Mouse (Mus musculus) heart, embryonic 11.5 days (tissue): Measurements from ENCODE around the gene Lbhd2. TPM values are rescaled to one million over a fixed set of nuclear protein-coding genes. Genes with fewer than 3 reads are reported as not detected.

ENCODE experiments used
- ATAC-seq: fragments of 200-750 bp; cut with Nextera tagmentation; replicated peaks from 2 replicates; pipeline ENCODE4 v1.8.0; 2017; ENCODE audit warnings: moderate library complexity; ENCODE audit not compliant: insufficient number of reproducible peaks, low FRiP score, low TSS enrichment
- H3K27ac ChIP-seq: fragments of 300-500 bp; sonication (generic); 2 replicates; pipeline ENCODE4 v1.5.1; 2014; ENCODE audit warnings: mild to moderate bottlenecking, low read depth, low read length
- H3K27me3 ChIP-seq: fragments of 300-500 bp; sonication (generic); 2 replicates; pipeline ENCODE4 v1.6.1; 2014; ENCODE audit warnings: mild to moderate bottlenecking, low read length, mixed read lengths; ENCODE audit not compliant: control insufficient read depth, insufficient read depth
- H3K36me3 ChIP-seq: fragments of 300-500 bp; sonication (generic); 2 replicates; pipeline ENCODE4 v1.6.1; 2014; ENCODE audit warnings: mild to moderate bottlenecking, low read length, moderate library complexity, mixed read lengths; ENCODE audit not compliant: control insufficient read depth, insufficient read depth
- H3K4me1 ChIP-seq: fragments of 300-500 bp; sonication (generic); 2 replicates; pipeline ENCODE4 v1.6.1; 2014; ENCODE audit warnings: low read length; ENCODE audit not compliant: control insufficient read depth, insufficient read depth
- H3K4me2 ChIP-seq: fragments of 300-500 bp; sonication (generic); 2 replicates; pipeline ENCODE4 v1.6.1; 2014; ENCODE audit warnings: mild to moderate bottlenecking, moderate library complexity
- H3K4me3 ChIP-seq: fragments of 300-500 bp; sonication (generic); 2 replicates; pipeline ENCODE4 v1.5.1; 2014; ENCODE audit warnings: low read depth, low read length
- H3K9ac ChIP-seq: fragments of 300-500 bp; sonication (generic); 2 replicates; pipeline ENCODE4 v1.6.1; 2014; ENCODE audit warnings: mild to moderate bottlenecking, low read depth, low read length, moderate library complexity
- H3K9me3 ChIP-seq: fragments of 300-500 bp; sonication (generic); replicated peaks from 2 replicates; pipeline ENCODE4 v1.6.1; 2016; ENCODE audit warnings: low read length; ENCODE audit not compliant: control insufficient read depth
- WGBS: fragments of 180-500 bp; shearing (Covaris S2); extraction: QIAGEN DNeasy Blood & Tissue Kit; methylation state at CpG from one replicate; pipeline ENCODE4 v1.1.7; 2014; ENCODE audit not compliant: insufficient replicate concordance; 5-methylcytosine and 5-hydroxymethylcytosine counted together
- polyA plus RNA-seq: library from polyadenylated mRNA; unstranded; fragments of >200 nt; fragmentation: Nextera tagmentation; extraction: Ambion mirVana; gene quantifications from 2 replicates; pipeline ENCODE4 v1.2.1, GENCODE M21; 2014

Gene Lbhd2
- polyA plus RNA-seq, 1 experiment from 2014 or later, result 0.50 TPM

DNA sequence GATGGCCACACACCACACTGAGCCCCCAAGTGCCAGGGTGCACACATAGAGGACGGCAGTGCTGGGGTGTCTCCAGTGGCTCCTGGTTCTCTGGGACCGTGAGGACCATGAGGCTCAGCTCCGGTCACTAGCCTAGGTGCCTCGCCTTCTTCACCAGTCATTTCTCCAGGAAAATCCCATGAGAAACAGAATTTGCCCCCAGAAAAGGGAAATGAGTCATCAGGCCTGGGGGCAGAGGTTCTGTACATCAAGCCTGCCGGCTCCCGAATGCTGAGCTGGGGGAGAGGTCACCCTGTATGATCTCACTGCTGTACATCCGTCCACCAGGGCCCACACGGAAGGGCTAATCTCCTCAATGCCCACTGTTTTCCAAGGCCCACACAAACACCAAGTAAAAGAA is 49.3 kb downstream of the Lbhd2 start:
- Histone ChIP-seq H3K4me1 (peaks cover 12% of the 10 kb centered on the region), H3K4me3 (no peak overlapping the region), H3K36me3 (no peaks in the 10 kb centered on the region), H3K9me3 (no peaks in the 10 kb centered on the region), H3K4me2 (no peak overlapping the region), H3K27me3 (peaks cover 20% of the 10 kb centered on the region; the same call in 1 of the 2 replicates), H3K27ac (no peak overlapping the region), H3K9ac (peak overlapping the region; percentile 24; the same call in 1 of the 2 replicates)
- 49% methylated on average over 8 of the region's 8 CpGs for WGBS
- no peak for ATAC-seq

DNA sequence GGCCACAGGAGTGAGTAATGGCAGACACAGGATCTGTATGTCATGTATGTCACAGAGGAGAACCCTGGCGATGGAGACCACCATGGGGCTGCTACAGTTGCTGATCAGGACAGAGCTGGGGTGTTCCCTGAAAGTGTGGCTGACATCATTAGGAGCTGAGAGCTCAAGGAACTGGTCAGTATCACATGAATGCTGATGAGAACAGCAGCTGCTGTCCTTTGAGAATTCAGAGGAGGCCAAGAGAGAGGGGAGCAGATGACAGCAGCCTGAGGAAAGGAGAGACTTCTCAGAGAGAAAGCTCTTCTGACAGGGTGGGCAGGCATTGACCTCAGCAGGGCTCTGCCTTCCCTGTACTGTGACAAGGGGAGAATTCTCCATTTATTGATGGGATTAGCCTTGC is 51.1 kb downstream of the Lbhd2 start:
- Histone ChIP-seq H3K9me3 (no peaks in the 10 kb centered on the region), H3K27me3 (peaks cover 11% of the 10 kb centered on the region; the same call in 1 of the 2 replicates), H3K36me3 (no peaks in the 10 kb centered on the region), H3K27ac (no peak overlapping the region), H3K4me3 (no peak overlapping the region), H3K4me1 (peaks cover 21% of the 10 kb centered on the region), H3K9ac (no peak overlapping the region), H3K4me2 (no peak overlapping the region)
- 79% methylated on average over 1 of the region's 1 CpGs for WGBS
- no peak for ATAC-seq

Other genes with a start within 250 kb of the Lbhd2 start
- 6.9 and 8.2 TPM in 2 replicates for gene Traf3, start 240.4 kb upstream of the Lbhd2 start, polyA plus RNA-seq
- not detected in 2 replicates for gene 4930595D18Rik, start 222.3 kb upstream of the Lbhd2 start, polyA plus RNA-seq
- 1.3 and 2.2 TPM in 2 replicates for gene Amn, start 135.7 kb upstream of the Lbhd2 start, polyA plus RNA-seq
- 25.4 and 33.2 TPM in 2 replicates for gene Cdc42bpb, start 29.1 kb upstream of the Lbhd2 start, polyA plus RNA-seq
- 11.3 and 11.6 TPM in 2 replicates for gene Exoc3l4, start 10.2 kb downstream of the Lbhd2 start, polyA plus RNA-seq
- 7.7 and 11.2 TPM in 2 replicates for gene Tnfaip2, start 35.7 kb downstream of the Lbhd2 start, polyA plus RNA-seq
- 5.5 and 6.2 TPM in 2 replicates for gene Gm266, start 79.0 kb downstream of the Lbhd2 start, polyA plus RNA-seq
- gene Eif5, start 131.2 kb downstream of the Lbhd2 start, polyA plus RNA-seq, result 478 and 505 TPM in 2 replicates
- gene Mark3, start 167.7 kb downstream of the Lbhd2 start, polyA plus RNA-seq, result 45.7 and 47.7 TPM in 2 replicates